Mouse (Mus musculus): ENCODE data around the gene Ulk4.

- no peak for TF ChIP-seq CTCF (IDR thresholded peaks at IDR 0.05; ENCODE audit: low read depth)
- TF ChIP-seq EP300 (IDR thresholded peaks at IDR 0.05; ENCODE audit: low read depth) = no peak
These were observed 312.0 kb downstream of the Ulk4 start for GRCm38 (mm10) chr9:120965007-120965406.

Measured in liver, postnatal 0 days (tissue).